Mouse (Mus musculus) T-helper 2 cell (primary cell): ENCODE data around the gene Manbal.

Source experiments
- in situ Hi-C: fragments of 300-600 bp; cut with MboI, MseI; formaldehyde crosslinking; loops from one replicate; pipeline ENCODE4 v1.15.1; 2025; ENCODE audit warnings: high pct_unique_total_duplicates

Gene Manbal

DNA sequence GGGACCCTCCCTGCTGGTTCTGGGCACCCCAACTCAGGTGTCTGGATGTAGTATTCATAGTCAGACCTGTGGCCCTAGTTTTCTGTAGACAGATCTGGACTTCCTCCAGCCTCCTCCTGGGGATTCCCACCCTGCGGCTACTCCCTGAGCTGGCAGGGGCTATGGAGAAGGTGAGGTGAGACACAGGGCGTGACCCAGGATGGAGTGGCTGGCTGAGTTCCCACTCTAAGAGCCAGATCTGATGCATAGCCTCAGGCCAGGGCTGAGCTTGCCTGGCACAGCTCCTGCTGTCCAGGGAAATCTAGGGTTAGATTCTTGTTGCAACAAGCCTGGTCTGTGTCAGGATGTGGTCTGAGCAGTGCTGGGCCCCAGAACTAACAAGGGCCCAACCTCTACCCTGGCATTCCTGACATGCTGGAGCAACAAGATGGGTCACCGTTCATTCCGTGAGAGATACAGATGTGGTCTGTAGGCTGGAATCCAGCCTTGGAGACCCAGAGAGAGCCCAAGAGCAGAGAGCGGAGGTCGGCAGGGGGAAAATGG is 43.8 kb downstream of the Manbal start:
- in situ Hi-C loops: no loop called here

DNA sequence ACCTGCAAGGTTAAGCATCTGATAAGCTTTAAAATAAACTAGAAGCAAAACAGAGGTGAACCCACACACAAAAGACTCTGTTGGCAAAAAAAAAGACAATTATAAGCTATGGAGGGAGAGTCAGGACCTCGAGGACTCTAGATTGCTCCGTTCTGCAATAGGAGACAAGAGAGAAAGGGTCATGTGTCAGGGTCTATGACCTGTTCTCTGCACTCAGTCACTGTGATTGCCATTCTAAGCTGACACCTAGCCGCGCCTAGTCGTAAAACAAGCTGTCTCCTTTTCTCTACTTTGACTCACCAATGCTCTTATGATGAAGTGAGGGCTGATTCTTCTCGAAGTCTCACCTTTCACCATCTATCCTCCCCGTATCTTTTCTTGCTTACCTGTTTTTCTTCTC is 45.1 kb downstream of the Manbal start:
- in situ Hi-C loops: no loop called here

DNA sequence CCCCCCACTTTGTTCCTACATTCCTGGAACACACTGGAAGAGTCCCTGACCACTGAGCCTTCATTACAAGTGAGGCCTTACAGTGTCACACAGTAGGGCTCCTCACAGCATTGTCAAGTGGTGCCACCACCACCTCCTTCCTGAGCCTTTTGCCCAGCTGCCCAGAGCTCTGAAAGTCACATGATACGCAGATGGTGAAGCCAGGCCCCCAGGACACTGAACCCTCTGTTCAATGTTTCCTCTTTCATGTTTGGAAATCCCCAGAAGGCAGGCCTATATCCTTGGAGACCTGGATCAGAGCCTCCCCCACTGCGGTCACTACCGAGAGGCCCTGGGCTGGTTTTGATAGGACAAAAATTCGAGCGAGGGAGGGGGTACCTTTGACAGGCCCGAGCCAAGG is 49.8 kb downstream of the Manbal start:
- in situ Hi-C loops: no loop called here

DNA sequence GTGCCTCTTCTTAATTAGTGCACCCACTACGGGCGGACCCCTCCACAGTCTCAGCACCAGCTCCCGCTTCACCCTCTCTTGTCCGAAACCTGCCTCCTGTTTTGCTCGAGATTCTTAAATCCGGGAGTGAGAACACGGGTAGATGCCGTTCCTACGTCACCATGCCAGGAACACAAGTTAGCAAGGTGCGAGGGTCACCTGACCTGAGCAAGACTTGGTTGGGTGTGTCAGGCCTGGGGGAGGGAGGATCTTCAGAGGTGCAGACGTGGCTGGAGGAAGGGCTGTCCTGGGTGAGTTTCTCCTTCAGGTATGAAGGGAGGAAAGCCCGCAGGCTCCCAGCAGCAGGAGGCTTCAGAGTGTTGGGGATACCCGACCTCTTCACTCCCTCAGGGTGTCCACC is 50.8 kb downstream of the Manbal start, which contains the start of gene Src:
TSS of gene Src (plus strand) at position 239 of the 400 bp plus-strand sequence.
- in situ Hi-C loops: no loop called here

DNA sequence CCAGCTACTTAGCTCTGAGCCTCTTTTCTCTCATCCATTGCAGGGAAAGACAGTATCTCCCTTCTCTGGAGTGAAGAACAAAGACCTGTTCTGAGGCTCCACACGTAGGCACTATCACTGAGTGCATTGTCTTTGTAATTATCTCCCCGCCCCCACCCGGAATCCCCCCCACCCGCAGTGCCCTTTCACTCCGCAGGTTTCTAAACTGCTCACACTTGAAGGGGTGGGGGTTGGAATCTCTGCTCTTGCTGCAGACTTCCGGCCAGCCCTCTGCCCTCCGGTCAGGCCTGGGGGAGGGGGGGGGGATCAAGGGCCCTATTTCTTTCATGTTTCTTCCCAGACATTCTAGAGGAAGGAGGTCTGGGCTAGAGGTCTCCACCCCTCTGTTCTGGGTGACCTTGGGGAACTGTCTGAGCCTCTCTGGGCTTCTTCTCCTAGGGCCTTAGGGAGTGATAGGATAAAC is 51.2 kb downstream of the Manbal start:
- in situ Hi-C loops: no loop called here

DNA sequence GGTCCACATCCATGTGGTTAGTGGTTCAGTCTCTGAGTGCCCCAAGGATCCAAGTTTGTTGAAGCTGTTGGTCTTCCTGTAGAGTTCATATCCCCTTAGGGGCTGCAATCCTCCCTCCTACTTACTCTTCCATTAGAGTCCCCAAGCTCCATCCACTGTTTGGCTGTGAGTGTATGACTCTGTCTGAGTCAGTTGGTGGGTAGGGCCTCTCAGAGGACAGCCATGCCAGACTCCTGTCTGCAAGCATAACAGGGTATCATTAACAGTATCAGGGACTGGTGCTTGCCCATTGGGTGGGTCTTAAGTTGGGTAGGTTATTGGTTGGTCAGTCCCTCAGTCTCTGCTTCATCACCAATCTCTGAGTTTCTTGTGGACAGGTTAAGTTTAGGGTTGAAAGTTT is 52.1 kb downstream of the Manbal start:
- in situ Hi-C loops: no loop called here

DNA sequence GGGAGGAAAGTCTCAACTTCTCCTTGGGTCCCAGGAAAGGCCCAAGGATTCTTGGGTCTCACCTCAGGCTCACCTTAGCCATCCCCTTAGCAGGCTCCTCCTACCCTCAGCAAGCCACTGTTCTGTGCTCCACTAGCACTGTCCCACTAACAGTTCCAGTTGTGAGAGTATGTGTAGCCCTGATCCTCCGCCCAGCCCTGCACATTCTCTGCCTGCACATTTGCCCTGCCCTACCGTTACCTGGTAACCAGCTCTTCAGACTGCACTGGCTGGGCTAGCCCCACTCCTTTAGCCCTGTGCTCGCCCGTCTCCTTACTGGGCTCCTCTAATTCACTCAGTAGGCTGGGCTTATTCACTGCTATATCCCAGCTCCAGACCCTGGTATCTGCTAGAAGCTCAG is 53.0 kb downstream of the Manbal start:
- in situ Hi-C loops: no loop called here

DNA sequence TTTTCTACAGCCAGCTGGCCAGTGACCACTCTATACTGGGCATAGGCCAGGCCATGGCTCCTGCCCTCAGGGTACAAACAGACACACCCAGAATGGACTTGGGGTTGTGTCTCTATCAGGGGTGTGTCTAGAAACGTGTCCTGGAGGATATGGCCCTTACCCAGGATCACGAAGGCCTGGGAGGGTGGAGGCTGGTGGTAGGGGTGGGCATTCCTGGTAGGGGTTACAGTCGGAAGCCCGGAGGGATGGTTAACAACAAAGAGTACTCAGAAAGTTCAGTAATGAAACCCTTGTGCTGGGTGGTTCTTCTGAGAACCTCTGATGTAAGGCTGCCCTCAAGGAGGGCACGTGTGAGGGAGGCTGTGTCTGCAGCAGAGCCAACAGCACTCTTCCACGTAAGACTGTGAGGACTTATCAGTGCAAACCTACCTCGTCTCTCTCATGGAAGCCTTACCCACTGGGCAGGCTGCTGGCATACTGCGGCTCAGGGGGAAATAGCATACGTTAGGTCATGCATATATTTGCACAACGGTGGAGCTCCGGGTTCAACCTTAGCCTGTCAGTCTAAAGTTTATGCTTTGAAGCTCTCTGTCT is 54.8 kb downstream of the Manbal start:
- in situ Hi-C loops: no loop called here

DNA sequence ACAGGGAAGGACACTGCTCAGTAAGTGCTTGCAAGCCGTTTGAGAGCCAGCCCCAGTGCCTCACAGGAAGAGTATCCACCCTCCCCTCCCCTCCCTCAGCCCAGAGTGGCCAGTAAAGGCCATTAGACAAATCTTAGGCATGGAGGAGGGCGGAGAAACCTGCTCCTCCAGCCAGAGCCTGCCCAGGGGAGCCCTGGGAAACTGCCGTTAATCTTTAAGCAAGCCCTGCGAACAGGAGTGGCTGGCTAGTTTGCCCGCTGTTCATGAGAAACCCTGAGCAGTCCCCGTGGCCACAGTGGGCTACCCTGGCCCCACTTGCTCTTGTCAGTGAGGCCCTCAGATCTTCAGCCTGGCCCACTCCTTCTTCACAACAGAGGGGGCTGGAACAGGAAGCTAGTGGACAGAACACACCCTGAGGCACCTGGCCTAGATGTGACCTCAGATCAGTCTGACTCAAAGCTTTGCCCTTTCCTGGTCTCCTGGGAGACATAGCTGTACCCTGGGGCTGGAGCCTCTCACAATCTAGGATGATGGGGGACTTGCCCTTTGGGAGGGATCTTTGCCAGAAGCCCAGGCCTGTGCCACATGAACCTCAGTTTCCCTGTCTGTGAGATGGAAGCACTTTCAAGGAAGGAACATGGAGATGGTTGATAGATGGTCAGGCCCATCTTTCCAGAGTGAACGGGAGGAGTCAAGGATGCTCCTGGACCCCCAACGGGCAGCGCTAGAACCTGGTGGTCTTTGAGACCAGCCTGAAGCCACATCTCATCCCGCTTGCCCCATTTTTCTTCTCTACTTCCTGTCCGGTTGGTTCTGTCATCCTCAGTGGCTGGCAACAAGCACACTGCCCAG is 55.7 kb downstream of the Manbal start:
- in situ Hi-C loops: no loop called here

DNA sequence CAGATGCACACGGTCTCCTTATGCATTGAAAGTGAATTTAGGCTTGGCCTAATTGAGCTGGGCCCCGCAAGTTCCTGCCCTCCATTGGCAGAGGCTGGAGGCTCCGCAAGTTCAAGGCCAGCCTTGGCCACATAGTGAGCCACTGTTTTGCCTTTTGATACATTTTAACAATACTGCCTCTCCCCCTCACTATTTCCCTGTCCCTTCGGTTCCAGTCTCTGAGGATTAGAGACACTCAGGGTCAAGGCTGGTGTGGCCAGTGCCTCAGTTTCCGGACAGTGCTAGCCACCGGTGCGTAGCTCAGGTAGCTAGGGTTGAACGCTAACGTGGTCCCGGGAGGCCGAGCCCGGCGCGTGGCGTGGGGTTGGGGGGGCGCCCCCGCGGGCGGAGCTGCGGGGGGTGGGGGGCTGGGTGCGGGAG is 56.3 kb downstream of the Manbal start:
- in situ Hi-C loops: no loop called here

DNA sequence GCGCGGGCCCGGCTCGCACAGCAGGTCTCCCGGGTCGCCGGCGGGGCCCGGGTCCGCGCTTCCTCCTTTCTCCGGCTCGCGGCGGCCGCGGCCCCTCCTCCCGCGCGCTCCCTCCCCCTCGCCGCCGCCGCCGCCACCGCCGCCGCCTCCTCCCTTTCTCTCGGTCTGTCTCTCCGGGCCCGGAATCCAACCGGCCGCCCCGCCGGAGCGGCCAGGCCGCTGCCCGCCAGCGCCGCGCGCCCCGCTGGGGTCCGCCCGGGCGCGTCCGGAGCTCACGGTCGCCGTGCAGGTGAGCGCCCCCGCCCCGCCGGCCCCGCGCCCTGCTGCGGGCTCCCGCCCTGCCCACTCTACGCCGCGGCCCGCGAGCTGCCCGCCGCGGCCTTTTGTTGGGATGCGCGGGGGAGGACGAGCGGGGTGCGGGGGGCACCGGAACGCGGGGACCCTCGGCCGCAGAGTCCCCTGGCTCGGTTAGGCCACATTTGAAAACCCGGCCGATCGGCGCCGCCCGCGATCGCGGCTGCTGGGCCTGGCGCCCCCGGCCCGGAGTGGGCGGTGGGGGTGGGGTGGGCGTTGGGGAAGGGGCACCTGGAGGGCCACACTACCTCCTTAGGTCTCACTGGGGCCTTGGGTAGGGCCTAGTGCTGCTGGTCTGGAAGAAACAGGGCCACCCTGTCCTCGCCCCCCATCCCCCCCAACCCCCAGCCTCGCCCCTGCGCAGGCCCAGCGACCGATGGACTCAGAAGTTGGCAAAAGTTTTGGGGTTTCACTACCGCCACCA is 56.9 kb downstream of the Manbal start:
- in situ Hi-C loops: no loop called here

DNA sequence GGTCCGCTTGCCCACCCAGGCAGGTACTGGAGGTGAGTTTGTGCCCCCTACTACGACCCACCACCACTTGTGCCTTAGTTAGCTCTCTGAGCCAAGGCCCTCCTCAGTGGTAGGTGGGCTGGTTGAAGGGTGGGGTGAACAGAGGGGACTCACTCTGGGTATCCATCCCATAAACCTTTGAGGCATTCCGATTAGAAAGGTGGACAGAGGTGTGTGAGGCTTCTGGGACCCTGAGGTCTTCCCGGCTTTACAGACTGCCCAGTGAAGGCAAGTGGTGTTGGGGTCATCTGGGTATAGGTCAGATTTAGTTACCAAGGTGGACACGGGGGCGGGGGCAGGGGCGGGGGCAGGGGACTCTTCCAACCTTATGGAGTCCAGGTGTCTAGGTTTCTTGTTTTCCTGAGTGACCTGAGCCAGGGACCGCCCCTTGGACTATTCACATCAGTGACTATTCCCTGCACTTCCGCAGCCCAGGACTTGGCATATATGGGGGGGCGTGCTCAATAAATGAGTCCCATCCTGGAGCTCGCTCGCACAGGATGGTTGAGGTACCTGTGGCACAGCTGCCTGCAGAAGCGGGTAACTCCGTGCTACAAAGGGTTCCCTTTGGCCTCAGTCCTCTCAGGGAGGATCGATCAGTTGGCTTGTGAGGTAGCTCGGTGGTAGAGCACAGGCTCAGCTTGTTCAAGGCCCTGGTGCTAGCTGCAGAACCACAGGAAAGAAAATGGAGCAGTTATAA is 57.7 kb downstream of the Manbal start:
- in situ Hi-C loops: no loop called here

DNA sequence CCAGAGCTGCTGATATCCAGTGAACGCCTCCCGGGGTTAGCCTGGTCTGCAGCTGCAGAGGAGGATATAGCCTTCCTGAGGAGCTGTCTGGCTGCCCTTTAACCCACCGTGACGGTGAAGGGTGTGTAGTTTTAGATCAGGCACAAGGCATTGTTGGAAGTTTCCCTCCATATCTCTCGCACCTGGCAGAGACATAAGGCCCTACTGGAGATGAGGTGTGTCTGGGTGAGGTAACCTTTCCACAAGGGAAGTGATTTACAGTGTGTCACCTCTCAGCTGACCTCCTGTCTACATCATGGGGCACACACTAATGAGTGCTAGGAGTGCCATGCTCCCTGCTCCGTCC is 58.2 kb downstream of the Manbal start:
- in situ Hi-C loops: no loop called here

DNA sequence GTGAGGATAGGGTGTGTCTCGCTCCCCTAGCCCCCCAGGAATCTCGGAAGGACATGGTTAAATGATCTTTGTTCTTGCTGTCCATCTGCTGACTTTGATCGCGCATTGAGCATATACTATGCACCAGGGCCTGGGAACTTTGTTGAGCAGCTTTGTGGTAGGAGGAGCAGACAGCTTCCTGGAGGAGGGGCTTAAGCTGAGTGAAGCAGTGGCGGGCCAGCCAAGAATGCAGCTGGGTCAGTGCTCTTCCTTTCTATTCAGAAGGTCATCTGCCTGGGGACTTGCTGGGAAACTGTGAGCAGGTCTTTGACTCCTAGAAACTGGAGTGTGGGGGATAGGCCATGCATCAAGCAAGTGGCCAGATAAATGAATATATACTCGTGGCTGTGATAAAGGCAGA is 58.8 kb downstream of the Manbal start:
- in situ Hi-C loops: no loop called here

DNA sequence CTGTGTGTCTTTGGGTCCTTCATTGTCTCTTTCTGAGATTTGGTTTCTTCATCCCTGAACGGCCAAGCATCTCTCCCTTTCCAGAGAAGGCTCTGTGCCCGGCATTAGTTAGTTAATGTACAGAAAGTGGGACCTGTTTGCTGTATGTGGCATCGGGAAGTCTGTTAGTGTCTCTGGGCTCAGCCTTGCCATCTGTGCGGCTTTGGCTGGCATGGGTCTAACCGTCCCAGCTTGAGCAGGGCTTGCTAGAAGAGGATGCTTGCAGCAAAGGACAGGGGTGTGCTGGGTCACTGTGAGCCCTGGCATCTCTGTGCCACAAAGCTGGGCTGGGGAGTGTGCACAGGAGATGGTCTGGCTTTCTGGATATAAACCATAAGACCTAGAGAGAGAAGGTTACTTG is 59.8 kb downstream of the Manbal start:
- in situ Hi-C loops: no loop called here

DNA sequence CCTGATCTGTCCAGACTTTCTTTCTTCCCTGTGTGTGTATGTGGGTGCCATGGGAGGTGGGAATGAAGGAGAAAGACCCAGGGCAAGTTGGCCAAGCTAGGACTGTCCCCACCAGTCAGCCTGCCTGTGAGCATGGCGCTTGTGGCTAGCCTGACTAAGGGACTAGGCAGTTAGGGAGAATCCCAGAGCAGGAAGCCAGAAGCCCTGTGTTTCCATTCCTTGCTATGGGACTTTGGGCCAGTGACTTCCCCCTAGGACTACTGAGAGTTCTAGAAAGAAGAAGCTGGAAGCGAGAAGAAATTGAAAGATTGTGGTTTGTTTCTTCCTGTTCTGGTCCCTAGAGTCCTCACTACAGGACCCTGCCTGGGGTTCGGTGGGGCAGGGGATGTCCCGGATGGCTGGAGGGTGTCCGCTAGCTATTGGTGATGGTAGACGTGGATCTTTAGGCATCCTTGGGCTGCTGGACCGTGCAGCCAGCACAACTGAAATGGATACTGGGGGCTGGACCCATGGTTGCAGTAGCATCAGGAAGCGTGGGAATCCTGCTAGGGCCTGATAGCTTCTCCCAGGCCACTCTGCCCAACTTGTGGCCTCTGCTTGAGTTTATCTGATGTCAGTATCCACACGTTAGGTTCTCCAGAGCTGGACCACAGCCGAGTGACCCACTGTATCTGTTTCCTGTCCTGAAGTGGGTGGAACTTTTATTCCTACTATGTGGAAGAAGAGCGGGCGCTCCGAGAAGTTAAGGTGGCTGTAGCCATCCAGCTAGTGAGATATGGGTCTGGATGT is 61.2 kb downstream of the Manbal start:
- in situ Hi-C loops: no loop called here

DNA sequence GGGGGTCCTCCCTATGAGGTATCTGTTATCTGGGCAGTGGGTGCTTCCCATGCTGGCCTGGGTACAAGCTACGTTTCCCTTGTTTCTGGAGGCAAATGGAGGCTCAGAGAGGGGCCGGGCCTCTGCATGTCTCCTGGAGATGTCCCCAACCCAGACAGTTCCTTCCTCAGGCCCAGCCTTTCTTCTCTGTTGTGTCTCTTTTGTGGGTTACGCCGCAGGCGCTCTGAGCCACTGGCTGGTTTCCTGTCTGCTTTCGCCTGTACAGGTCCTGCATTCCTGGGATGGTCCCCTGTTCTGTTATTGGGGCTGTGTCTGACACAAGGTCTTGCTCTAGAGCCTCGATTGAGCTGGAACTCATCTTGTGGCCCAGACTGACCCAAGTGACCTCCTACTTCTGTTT is 62.3 kb downstream of the Manbal start:
- in situ Hi-C loops: no loop called here

DNA sequence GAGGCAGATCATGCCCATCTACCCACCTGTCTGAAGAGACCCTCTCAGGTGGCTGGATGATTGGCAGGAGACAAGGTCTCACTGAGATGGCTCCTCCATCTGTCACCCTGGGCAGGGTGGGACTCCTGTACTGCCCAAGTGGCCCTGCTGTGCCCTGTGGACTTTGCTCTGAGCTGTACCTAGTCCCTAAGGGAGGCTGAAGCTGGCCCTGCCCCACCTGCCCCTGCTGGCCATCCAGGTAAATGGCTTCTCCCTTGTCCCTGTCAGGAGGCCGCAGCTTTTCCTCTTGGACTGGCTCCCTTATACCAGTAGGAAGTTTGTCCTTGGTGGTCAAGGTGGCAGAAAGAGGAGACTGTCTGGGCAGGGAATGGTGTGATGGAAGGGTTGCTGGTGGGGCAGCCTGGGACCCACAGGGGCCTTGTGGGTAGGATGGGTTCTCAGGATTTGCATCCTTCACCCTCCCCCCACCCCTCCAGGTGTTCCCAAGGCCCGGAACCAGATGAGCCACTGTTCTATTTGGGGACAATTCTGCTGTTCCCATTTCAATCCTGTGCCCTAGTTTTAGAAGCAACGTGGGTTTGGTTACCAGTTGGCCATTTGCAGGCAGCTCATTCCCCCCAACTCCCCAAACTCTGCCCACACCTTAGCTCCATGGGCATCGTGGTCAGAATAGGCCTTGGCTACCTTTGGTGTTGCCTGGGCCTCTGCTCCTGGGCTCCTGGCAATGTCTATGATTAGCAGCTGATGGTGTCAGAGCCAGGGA is 63.5 kb downstream of the Manbal start:
- in situ Hi-C loops: no loop called here

DNA sequence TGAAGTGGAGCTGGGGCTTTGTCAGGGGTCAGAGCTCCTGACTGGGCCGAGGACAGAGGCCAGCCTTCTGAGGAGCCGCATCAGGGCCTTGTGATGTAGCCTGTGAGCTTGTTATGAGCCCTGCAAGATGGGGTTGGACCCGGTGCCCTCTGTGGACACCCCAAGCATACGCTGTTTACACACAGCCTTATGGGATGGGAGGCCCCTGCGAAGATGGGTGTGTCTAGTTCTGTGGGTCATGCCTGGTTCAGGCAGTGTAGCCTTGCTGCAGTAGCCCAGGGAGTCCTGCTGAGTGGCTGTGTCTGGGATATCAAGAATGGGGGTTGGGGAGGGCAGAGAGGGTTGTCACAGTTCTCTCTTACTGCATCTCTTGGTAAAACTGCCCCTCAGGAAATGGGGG is 64.5 kb downstream of the Manbal start:
- in situ Hi-C loops: no loop called here

DNA sequence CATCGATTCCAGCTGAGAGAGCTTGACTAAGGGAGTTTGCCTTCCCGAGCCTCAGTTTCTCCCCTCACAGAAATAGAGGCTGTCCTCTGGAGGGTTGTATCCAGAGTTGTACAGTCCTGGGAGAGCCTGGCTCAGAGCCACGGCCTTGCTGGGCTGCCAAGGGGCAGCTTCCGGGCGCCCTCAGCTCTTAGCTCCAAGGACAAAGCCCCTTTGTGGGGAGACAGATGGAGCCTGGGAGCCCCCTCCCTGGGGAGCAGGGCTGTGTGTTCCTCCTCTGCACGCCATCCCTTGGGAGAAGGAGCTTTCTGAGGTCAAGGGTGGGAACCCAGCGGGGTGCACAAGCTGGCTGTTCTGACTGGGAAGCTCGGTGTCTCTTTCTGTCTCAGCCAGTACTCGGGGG is 65.1 kb downstream of the Manbal start:
- in situ Hi-C loops: no loop called here
